Mouse (Mus musculus) thymus, postnatal 4 days (tissue): ENCODE results near the gene Nr4a3.

Source experiments
- DNase-seq: peaks from one replicate; pipeline ENCODE4 v3.0.0; 2021

Gene Nr4a3

GRCm38 (mm10) chr4:48044491-48045211 lies at the start of gene Nr4a3:
Gene Nr4a3 (plus strand): TSS chr4:48045153.
- peak; percentile 74 for DNase-seq

- no peak for DNase-seq
These were observed 42.0 kb upstream of the Nr4a3 start for GRCm38 (mm10) chr4:48002969-48003368.

- no peak for DNase-seq
These were observed 41.5 kb upstream of the Nr4a3 start for GRCm38 (mm10) chr4:48003456-48003855.

GRCm38 (mm10) chr4:48006355-48006754 lies 38.6 kb upstream of the Nr4a3 start:
- no peak for DNase-seq

GRCm38 (mm10) chr4:48012209-48012608 lies 32.7 kb upstream of the Nr4a3 start:
- no peak for DNase-seq

GRCm38 (mm10) chr4:48022966-48023365 lies 22.0 kb upstream of the Nr4a3 start:
- no peak for DNase-seq

GRCm38 (mm10) chr4:48029652-48030051 lies 15.3 kb upstream of the Nr4a3 start:
- peak; percentile 41 for DNase-seq

- no peak for DNase-seq
These were observed 10.7 kb upstream of the Nr4a3 start for GRCm38 (mm10) chr4:48034287-48034686.

- DNase-seq = no peak
These were observed 7.3 kb upstream of the Nr4a3 start for GRCm38 (mm10) chr4:48037646-48038045.

- no peak for DNase-seq
These were observed 6.1 kb upstream of the Nr4a3 start for GRCm38 (mm10) chr4:48038847-48039246.

GRCm38 (mm10) chr4:48039736-48040135 lies 5.2 kb upstream of the Nr4a3 start:
- DNase-seq = peak; percentile 52

GRCm38 (mm10) chr4:48042466-48042785 lies 2.5 kb upstream of the Nr4a3 start:
- no peak for DNase-seq

- DNase-seq = peak; percentile 92
These were observed 1.9 kb upstream of the Nr4a3 start for GRCm38 (mm10) chr4:48042786-48043701.

- peak; percentile 47 for DNase-seq
These were observed 837 bp upstream of the Nr4a3 start for GRCm38 (mm10) chr4:48044141-48044490.

GRCm38 (mm10) chr4:48045281-48045720 lies 348 bp downstream of the Nr4a3 start:
- DNase-seq = peak; percentile 67

- DNase-seq = peak; percentile 65
These were observed 938 bp downstream of the Nr4a3 start for GRCm38 (mm10) chr4:48045721-48046460.

- peak; percentile 54 for DNase-seq
These were observed 1.5 kb downstream of the Nr4a3 start for GRCm38 (mm10) chr4:48046461-48046901.

GRCm38 (mm10) chr4:48047136-48047765 lies 2.3 kb downstream of the Nr4a3 start:
- peak; percentile 61 for DNase-seq

GRCm38 (mm10) chr4:48047766-48048371 lies 2.9 kb downstream of the Nr4a3 start:
- DNase-seq = peak; percentile 60

- peak; percentile 22 for DNase-seq
These were observed 3.7 kb downstream of the Nr4a3 start for GRCm38 (mm10) chr4:48048456-48049315.

GRCm38 (mm10) chr4:48050020-48050419 lies 5.1 kb downstream of the Nr4a3 start:
- no peak for DNase-seq
